Mouse (Mus musculus): ENCODE measurements around the gene Rhno1. TPM values are rescaled to one million over a fixed set of nuclear protein-coding genes. Genes with fewer than 3 reads are reported as not detected.

The Rhno1 gene
- polyA plus RNA-seq, 1 experiment from 2014 or later: 117 TPM

DNA sequence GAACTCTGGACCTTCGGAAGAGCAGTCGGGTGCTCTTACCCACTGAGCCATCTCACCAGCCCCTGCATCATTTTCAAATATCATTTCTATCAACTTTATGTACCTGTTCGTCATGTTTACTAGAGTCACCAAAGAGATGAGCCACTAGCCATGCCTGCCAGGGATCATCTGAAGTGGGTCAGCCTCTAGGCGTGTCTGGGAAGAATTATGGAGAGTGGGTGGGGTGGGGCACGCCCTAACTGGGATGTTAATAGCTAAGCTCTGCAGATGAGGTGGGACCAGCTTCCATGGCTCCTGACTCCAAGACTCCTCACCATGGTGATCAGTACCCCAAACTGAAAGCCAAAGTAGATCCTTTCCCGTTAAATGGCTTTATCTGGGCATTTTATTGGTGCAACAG lies 47.9 kb downstream of the Rhno1 start:
- no peak for ATAC-seq (ENCODE audit: low read depth)
- 85% methylated on average over 6 of the region's 6 CpGs for WGBS
- Histone ChIP-seq H3K4me2 (ENCODE audit: low read depth, low read length) (no peak overlapping the region), H3K9ac (ENCODE audit: low read length) (no peak overlapping the region), H3K27ac (ENCODE audit: low read length) (no peak overlapping the region), H3K4me1 (replicated peaks; ENCODE audit: control insufficient read depth, insufficient read depth, low read length) (no peaks in the 10 kb centered on the region), H3K36me3 (ENCODE audit: control insufficient read depth, insufficient read depth, low read length) (no peaks in the 10 kb centered on the region), H3K9me3 (ENCODE audit: control insufficient read depth, low read length) (no peaks in the 10 kb centered on the region), H3K4me3 (ENCODE audit: low read length) (no peak overlapping the region), H3K27me3 (ENCODE audit: control insufficient read depth, insufficient read depth, low read depth, low read length) (no peaks in the 10 kb centered on the region)

DNA sequence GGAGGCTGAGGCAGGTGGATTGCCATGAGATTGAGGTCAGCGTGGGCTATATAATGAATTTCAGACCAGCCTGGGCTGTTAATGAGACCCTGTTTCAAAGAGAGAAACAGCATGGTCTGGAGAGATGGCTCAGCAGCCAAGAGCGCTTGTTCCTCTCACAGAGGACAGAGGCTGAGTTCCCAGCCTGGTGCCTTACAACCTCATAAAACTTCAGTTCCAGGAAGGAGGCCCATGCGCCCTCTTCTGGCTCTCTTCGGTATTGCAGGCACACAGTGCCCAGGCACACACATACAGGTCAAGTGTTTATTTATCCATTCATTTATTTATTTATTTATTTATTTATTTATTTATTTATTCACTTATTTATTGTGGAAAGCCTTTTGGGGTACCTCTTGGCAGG lies 54.4 kb downstream of the Rhno1 start:
- H3K27me3 ChIP-seq (ENCODE audit: control insufficient read depth, insufficient read depth, low read depth, low read length): no peaks in the 10 kb centered on the region
- H3K4me3 ChIP-seq (ENCODE audit: low read length): no peak overlapping the region
- H3K9ac ChIP-seq (ENCODE audit: low read length): no peak overlapping the region
- no peak overlapping the region for H3K27ac ChIP-seq (ENCODE audit: low read length)
- H3K9me3 ChIP-seq (ENCODE audit: control insufficient read depth, low read length): no peaks in the 10 kb centered on the region
- H3K4me1 ChIP-seq (replicated peaks; ENCODE audit: control insufficient read depth, insufficient read depth, low read length): no peaks in the 10 kb centered on the region
- ATAC-seq (ENCODE audit: low read depth): peak; percentile 73; the same call in 1 of the 2 replicates
- no peak overlapping the region for H3K4me2 ChIP-seq (ENCODE audit: low read depth, low read length)
- 26% methylated on average over 4 of the region's 4 CpGs for WGBS
- H3K36me3 ChIP-seq (ENCODE audit: control insufficient read depth, insufficient read depth, low read length): no peaks in the 10 kb centered on the region

Other genes with a start within 250 kb of the Rhno1 start
- gene Tspan9, start 219.3 kb downstream of the Rhno1 start, polyA plus RNA-seq (2015; fragmentation: Nextera tagmentation; extraction: Ambion mirVana): 142 and 158 TPM in 2 replicates
- 5.5 and 5.9 TPM in 2 replicates for gene Tead4, start 62.1 kb downstream of the Rhno1 start, polyA plus RNA-seq (2015; fragmentation: Nextera tagmentation; extraction: Ambion mirVana)
- 19.3 and 21.6 TPM in 2 replicates for gene Tulp3, start 7.1 kb downstream of the Rhno1 start, polyA plus RNA-seq (2015; fragmentation: Nextera tagmentation; extraction: Ambion mirVana)
- gene Foxm1, start 56 bp upstream of the Rhno1 start, polyA plus RNA-seq (2015; fragmentation: Nextera tagmentation; extraction: Ambion mirVana): 39.6 and 43.2 TPM in 2 replicates
- gene Tex52, start 12.5 kb upstream of the Rhno1 start, polyA plus RNA-seq (2015; fragmentation: Nextera tagmentation; extraction: Ambion mirVana): 0.31 and 0.65 TPM in 2 replicates
- not detected in 2 replicates for gene Gm44596, start 12.6 kb upstream of the Rhno1 start, polyA plus RNA-seq (2015; fragmentation: Nextera tagmentation; extraction: Ambion mirVana)
- gene Nrip2, start 36.4 kb upstream of the Rhno1 start, polyA plus RNA-seq (2015; fragmentation: Nextera tagmentation; extraction: Ambion mirVana): 3.5 and 3.6 TPM in 2 replicates
- gene Itfg2, start 62.0 kb upstream of the Rhno1 start, polyA plus RNA-seq (2015; fragmentation: Nextera tagmentation; extraction: Ambion mirVana): 29.6 and 32.2 TPM in 2 replicates
- gene Fkbp4, start 75.8 kb upstream of the Rhno1 start, polyA plus RNA-seq (2015; fragmentation: Nextera tagmentation; extraction: Ambion mirVana): 400 and 427 TPM in 2 replicates
- 0.79 and 7.8 TPM in 2 replicates for gene Pzp, start 163.8 kb upstream of the Rhno1 start, polyA plus RNA-seq (2015; fragmentation: Nextera tagmentation; extraction: Ambion mirVana)
- 4.9 and 7.3 TPM in 2 replicates for gene A2ml1, start 218.7 kb upstream of the Rhno1 start, polyA plus RNA-seq (2015; fragmentation: Nextera tagmentation; extraction: Ambion mirVana)